Mouse (Mus musculus) MEL (cell line): ENCODE data around the gene H2afy. TPM values are rescaled to one million over a fixed set of nuclear protein-coding genes. Genes with fewer than 3 reads are reported as not detected.

Experiments
- DNase-seq: peaks from one replicate; pipeline ENCODE4 v3.0.0; 2011; ENCODE audit warnings: low read depth, low spot score
- H3K27ac ChIP-seq: 2 replicates; pipeline ENCODE4 v1.5.1; 2012; ENCODE audit warnings: low read depth, mild to moderate bottlenecking, control low read depth, low read length, moderate library complexity; ENCODE audit not compliant: control insufficient read depth
- H3K27me3 ChIP-seq, 2 experiments: fragments of 150-350 bp in 1 of 2; sonication (generic) in 1 of 2; 2 replicates each; pipeline ENCODE4 v1.6.1; 2012; ENCODE audit warnings: low read length in 2 of 2, mild to moderate bottlenecking in 2 of 2, improper control_type of control experiment in 1 of 2, moderate library complexity in 1 of 2; ENCODE audit not compliant: insufficient read depth in 2 of 2, control insufficient read depth in 1 of 2
- H3K36me3 ChIP-seq, 2 experiments: 2 replicates each; pipeline ENCODE4 v1.6.1; 2012 to 2014; ENCODE audit warnings: low read length in 2 of 2, improper control_type of control experiment in 1 of 2, inconsistent platforms in 1 of 2, mild to moderate bottlenecking in 1 of 2; ENCODE audit not compliant: insufficient read depth in 2 of 2, control insufficient read depth in 1 of 2
- H3K4me1 ChIP-seq, 2 experiments: fragments of 150-350 bp in 1 of 2; sonication (generic) in 1 of 2; 2 replicates each; pipeline ENCODE4 v1.6.1; 2012; ENCODE audit warnings: low read length in 2 of 2, improper control_type of control experiment in 1 of 2, mild to moderate bottlenecking in 1 of 2; ENCODE audit not compliant: insufficient read depth in 2 of 2, control insufficient read depth in 1 of 2
- H3K4me3 ChIP-seq, 2 experiments: fragments of 150-350 bp in 1 of 2; sonication (generic) in 1 of 2; 2 replicates each; pipeline ENCODE4 v1.5.1; 2012; ENCODE audit warnings: low read depth in 2 of 2, low read length in 2 of 2, mild to moderate bottlenecking in 2 of 2, moderate library complexity in 2 of 2, control low read depth in 1 of 2, improper control_type of control experiment in 1 of 2; ENCODE audit not compliant: control insufficient read depth in 1 of 2, insufficient read depth in 1 of 2
- H3K79me2 ChIP-seq: 2 replicates; pipeline ENCODE4 v1.6.1; 2012; ENCODE audit warnings: mild to moderate bottlenecking, low read length, moderate library complexity; ENCODE audit not compliant: control insufficient read depth, poor library complexity, insufficient read depth
- H3K9ac ChIP-seq: 2 replicates; pipeline ENCODE4 v1.6.1; 2012; ENCODE audit warnings: low read depth, mild to moderate bottlenecking, control low read depth, low read length, moderate library complexity; ENCODE audit not compliant: control insufficient read depth, poor library complexity, severe bottlenecking
- H3K9me3 ChIP-seq: fragments of 150-350 bp; sonication (generic); replicated peaks from 2 replicates; pipeline ENCODE4 v1.6.1; 2012; ENCODE audit warnings: mild to moderate bottlenecking, low read length, improper control_type of control experiment, moderate library complexity; ENCODE audit not compliant: insufficient read depth
- BHLHE40 ChIP-seq: IDR thresholded peaks from 2 replicates; pipeline ENCODE4 v1.6.1; 2012; ENCODE audit warnings: low read depth, mild to moderate bottlenecking, inconsistent platforms, low read length, improper control_type of control experiment, borderline replicate concordance
- CHD1 ChIP-seq: IDR thresholded peaks from 2 replicates; pipeline ENCODE4 v1.6.1; 2012; ENCODE audit warnings: low read depth, mild to moderate bottlenecking, inconsistent platforms, low read length, improper control_type of control experiment
- E2F4 ChIP-seq: IDR thresholded peaks from 2 replicates; pipeline ENCODE4 v1.6.1; 2011; ENCODE audit warnings: low read depth, low read length, improper control_type of control experiment, borderline replicate concordance
- ELF1 ChIP-seq: IDR thresholded peaks from 2 replicates; pipeline ENCODE4 v1.6.1; 2014; ENCODE audit warnings: low read depth, mild to moderate bottlenecking, inconsistent platforms, low read length, improper control_type of control experiment, moderate library complexity
- EP300 ChIP-seq, 2 experiments: IDR thresholded peaks; 2 replicates each; pipeline ENCODE4 v1.6.1; 2011; ENCODE audit warnings: improper control_type of control experiment in 2 of 2, low read length in 2 of 2, low read depth in 1 of 2, mild to moderate bottlenecking in 1 of 2
- GABPA ChIP-seq: IDR thresholded peaks from 2 replicates; pipeline ENCODE4 v1.6.1; 2012; ENCODE audit warnings: low read depth, mild to moderate bottlenecking, inconsistent platforms, low read length, improper control_type of control experiment, moderate library complexity
- GATA1 ChIP-seq: IDR thresholded peaks from 2 replicates; pipeline ENCODE4 v1.6.1; 2011; ENCODE audit warnings: low read depth, low read length, improper control_type of control experiment
- HCFC1 ChIP-seq: IDR thresholded peaks from 2 replicates; pipeline ENCODE4 v1.6.1; 2012; ENCODE audit warnings: low read depth, mild to moderate bottlenecking, inconsistent platforms, low read length, improper control_type of control experiment, moderate library complexity
- MAFK ChIP-seq: IDR thresholded peaks from 2 replicates; pipeline ENCODE4 v1.6.1; 2011; ENCODE audit warnings: low read depth, mild to moderate bottlenecking, low read length, improper control_type of control experiment, borderline replicate concordance
- MAX ChIP-seq: IDR thresholded peaks from 2 replicates; pipeline ENCODE4 v1.6.1; 2011; ENCODE audit warnings: low read length, improper control_type of control experiment
- MAZ ChIP-seq: IDR thresholded peaks from 2 replicates; pipeline ENCODE4 v1.6.1; 2012; ENCODE audit warnings: low read depth, mild to moderate bottlenecking, inconsistent platforms, low read length, improper control_type of control experiment
- MEF2A ChIP-seq: IDR thresholded peaks from 2 replicates; pipeline ENCODE4 v1.6.1; 2014; ENCODE audit warnings: low read depth, mild to moderate bottlenecking, inconsistent platforms, low read length, improper control_type of control experiment; ENCODE audit not compliant: poor library complexity, insufficient replicate concordance, severe bottlenecking; ENCODE audit errors: extremely low read depth
- MXI1 ChIP-seq: IDR thresholded peaks from 2 replicates; pipeline ENCODE4 v1.6.1; 2011; ENCODE audit warnings: mild to moderate bottlenecking, low read depth, low read length, improper control_type of control experiment
- NRF1 ChIP-seq: IDR thresholded peaks from 2 replicates; pipeline ENCODE4 v1.6.1; 2014; ENCODE audit warnings: low read depth, mild to moderate bottlenecking, inconsistent platforms, low read length, improper control_type of control experiment, moderate library complexity; ENCODE audit not compliant: poor library complexity, insufficient read depth, severe bottlenecking
- POLR2AphosphoS5 ChIP-seq: IDR thresholded peaks from 2 replicates; pipeline ENCODE4 v1.6.1; 2012; ENCODE audit warnings: low read depth, borderline replicate concordance, mild to moderate bottlenecking, inconsistent platforms, low read length, moderate library complexity, mixed read lengths
- RAD21 ChIP-seq: IDR thresholded peaks from 2 replicates; pipeline ENCODE4 v1.6.1; 2011; ENCODE audit warnings: mild to moderate bottlenecking, low read depth, low read length, improper control_type of control experiment
- SMC3 ChIP-seq: IDR thresholded peaks from 2 replicates; pipeline ENCODE4 v1.6.1; 2011; ENCODE audit warnings: low read depth, low read length, improper control_type of control experiment
- TAL1 ChIP-seq: IDR thresholded peaks from 2 replicates; pipeline ENCODE4 v1.6.1; 2012; ENCODE audit warnings: mild to moderate bottlenecking, inconsistent platforms, low read length, moderate library complexity, mixed read lengths
- TBP ChIP-seq: IDR thresholded peaks from 2 replicates; pipeline ENCODE4 v1.8.0; 2011; ENCODE audit warnings: low read depth, low read length, improper control_type of control experiment
- TCF12 ChIP-seq: IDR thresholded peaks from 2 replicates; pipeline ENCODE4 v1.6.1; 2014; ENCODE audit warnings: low read depth, mild to moderate bottlenecking, inconsistent platforms, low read length, improper control_type of control experiment, moderate library complexity
- UBTF ChIP-seq: IDR thresholded peaks from 2 replicates; pipeline ENCODE4 v1.6.1; 2012; ENCODE audit warnings: low read depth, mild to moderate bottlenecking, inconsistent platforms, low read length, improper control_type of control experiment, moderate library complexity, borderline replicate concordance; ENCODE audit not compliant: insufficient read depth
- USF1 ChIP-seq: IDR thresholded peaks from 2 replicates; pipeline ENCODE4 v1.6.1; 2014; ENCODE audit warnings: low read depth, mild to moderate bottlenecking, inconsistent platforms, low read length, improper control_type of control experiment, moderate library complexity
- USF2 ChIP-seq, 2 experiments: IDR thresholded peaks; 2 replicates each; pipeline ENCODE4 v1.6.1; 2011 to 2012; ENCODE audit warnings: improper control_type of control experiment in 2 of 2, low read length in 2 of 2, borderline replicate concordance in 1 of 2, inconsistent platforms in 1 of 2, low read depth in 1 of 2, mild to moderate bottlenecking in 1 of 2; ENCODE audit not compliant: insufficient read depth in 1 of 2
- ZNF384 ChIP-seq: IDR thresholded peaks from 2 replicates; pipeline ENCODE4 v1.6.1; 2012; ENCODE audit warnings: low read depth, mild to moderate bottlenecking, inconsistent platforms, low read length, improper control_type of control experiment
- polyA plus RNA-seq, 2 experiments: library from polyadenylated mRNA; stranded (reverse) in 1 of 2; unstranded in 1 of 2; fragments of >175 nt in 1 of 2; fragments of >200 nt in 1 of 2; gene quantifications; 2 replicates each; pipeline versions ENCODE4 v1.2.1 to v1.2.4; 2012; ENCODE audit warnings: low replicate concordance in 2 of 2, low read depth in 1 of 2; ENCODE audit not compliant: insufficient read length in 2 of 2, insufficient read depth in 1 of 2, missing spikeins in 1 of 2
- total RNA-seq: library from RNA; depleted of rRNA; stranded (reverse); fragments of 300-350 nt; gene quantifications from 2 replicates; pipeline ENCODE4 v1.2.3, GENCODE M21; 2012

Gene H2afy
- total and polyA plus RNA-seq, 3 experiments = 159 to 245 TPM; not detected in 1

DNA sequence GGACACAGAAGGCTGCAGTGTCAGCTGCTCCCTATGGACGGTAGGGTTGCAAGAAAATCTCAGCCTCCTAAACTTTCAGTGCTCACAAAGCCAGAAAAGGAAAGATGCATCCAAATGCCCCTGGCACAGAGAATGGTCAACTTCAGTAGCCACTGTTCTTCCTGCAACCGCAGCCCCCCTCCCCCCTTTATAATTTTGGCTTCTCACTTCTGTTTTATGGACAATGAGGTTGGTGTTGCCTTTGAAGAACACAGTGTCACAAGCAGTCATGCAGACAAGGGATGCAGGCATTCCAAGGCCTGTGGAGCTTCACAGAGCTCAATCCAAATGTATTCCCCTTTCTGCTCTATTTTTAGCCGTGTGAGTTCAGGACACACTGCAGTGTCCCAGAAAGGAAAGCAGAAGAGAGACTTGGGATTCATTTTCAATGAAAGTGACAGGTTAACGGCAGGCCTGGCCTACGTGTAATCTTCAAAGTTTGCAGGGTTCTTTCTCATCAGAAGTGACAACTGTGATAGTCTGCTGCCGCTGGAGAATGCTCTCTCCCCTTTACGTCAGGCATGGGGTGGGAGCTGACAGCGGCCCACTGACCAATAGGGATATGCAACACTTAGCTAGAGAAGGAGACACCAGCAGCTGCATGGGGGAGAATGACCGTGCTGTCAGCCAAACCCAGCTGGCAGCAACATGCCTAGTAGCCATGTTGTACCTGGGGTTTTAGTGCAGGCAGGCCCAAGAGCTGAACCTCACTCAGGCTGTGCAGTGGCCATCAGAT lies 18.0 kb downstream of the H2afy start:
- no peak for DNase-seq

DNA sequence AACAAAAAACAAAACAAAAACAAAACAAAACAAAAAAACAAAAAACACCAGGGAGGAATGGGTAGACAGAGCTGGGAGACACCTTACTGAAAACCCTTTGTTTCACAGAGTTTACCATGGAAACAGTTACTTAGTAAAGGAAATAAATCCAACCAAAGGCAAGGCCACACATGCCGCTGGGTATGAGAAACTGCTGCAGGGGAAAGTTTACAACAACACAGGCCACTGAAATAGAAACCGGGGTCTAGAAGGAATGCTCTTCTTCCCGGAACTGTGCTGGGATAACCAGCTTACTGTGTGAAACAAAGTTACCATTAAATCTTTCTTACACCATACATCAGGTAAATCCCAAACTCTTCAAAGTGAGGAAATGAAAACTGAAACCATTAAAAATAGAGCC lies 20.3 kb downstream of the H2afy start:
- H3K36me3 ChIP-seq = peaks cover 0 to 2% of the 10 kb centered on the region in 2 experiments; a peak in 1 of 4 replicates

More for the DNA sequence above, 18.0 kb downstream of the H2afy start:
- Histone ChIP-seq H3K9ac (no peak overlapping the region), H3K27ac (no peak overlapping the region), H3K36me3 (peaks cover 0 to 6% of the 10 kb centered on the region in 2 experiments; a peak in 2 of 4 replicates), H3K4me1 (no peaks in the 10 kb centered on the region), H3K27me3 (no peaks in the 10 kb centered on the region), H3K4me3 (no peak overlapping the region), H3K9me3 (no peaks in the 10 kb centered on the region), H3K79me2 (0 out of 2 replicates have a peak, but pooled peaks cover 2% of the 10 kb centered on the region)
- TF ChIP-seq BHLHE40 = no peak
- TF ChIP-seq ELF1 = no peak
- no peak for TF ChIP-seq ZNF384
- no peak for TF ChIP-seq USF1
- TF ChIP-seq MAFK = no peak
- TF ChIP-seq USF2 (IDR thresholded peaks at IDR 0.05; ENCODE audit: borderline replicate concordance in 1 of 2, insufficient read depth in 1 of 2, low read depth in 1 of 2, low read length in 2 of 2) = no peak
- TF ChIP-seq TCF12 = no peak
- TF ChIP-seq CHD1 = no peak
- TF ChIP-seq HCFC1 = no peak
- no peak for TF ChIP-seq SMC3
- TF ChIP-seq E2F4 = no peak
- TF ChIP-seq TAL1 = no peak
- no peak for TF ChIP-seq GATA1
- TF ChIP-seq MAX = no peak

More for the DNA sequence above, 20.3 kb downstream of the H2afy start:
- Histone ChIP-seq H3K4me3 (no peak overlapping the region), H3K9ac (no peak overlapping the region), H3K79me2 (0 out of 2 replicates have a peak, but pooled peaks cover 2% of the 10 kb centered on the region), H3K27me3 (no peaks in the 10 kb centered on the region), H3K9me3 (no peaks in the 10 kb centered on the region), H3K27ac (no peak overlapping the region), H3K4me1 (no peaks in the 10 kb centered on the region)
- no peak for TF ChIP-seq MAFK
- TF ChIP-seq UBTF = no peak
- TF ChIP-seq EP300 (IDR thresholded peaks at IDR 0.05; ENCODE audit: low read depth in 1 of 2, low read length in 2 of 2) = no peak
- TF ChIP-seq CHD1 = no peak
- TF ChIP-seq POLR2AphosphoS5 = no peak
- TF ChIP-seq MXI1 = no peak
- no peak for TF ChIP-seq USF1
- no peak for TF ChIP-seq MAZ
- no peak for TF ChIP-seq RAD21
- TF ChIP-seq MEF2A = no peak
- TF ChIP-seq HCFC1 = no peak
- TF ChIP-seq MAX = no peak
- TF ChIP-seq SMC3 = no peak
- no peak for TF ChIP-seq NRF1
- TF ChIP-seq TBP = no peak
- TF ChIP-seq GABPA = no peak
- no peak for DNase-seq
